Mouse (Mus musculus) forebrain, embryonic 16.5 days (tissue): ENCODE measurements around the gene Gzmm. TPM values are rescaled to one million over a fixed set of nuclear protein-coding genes. Genes with fewer than 3 reads are reported as not detected.
A peak's percentile ranks its signal among the peaks of the same experiment; 100 is the strongest.

ENCODE experiments used
- ATAC-seq: fragments of 200-750 bp; cut with Nextera tagmentation; 2 replicates; pipeline ENCODE4 v1.8.0; 2017; ENCODE audit warnings: mild to moderate bottlenecking, moderate library complexity
- H3K27ac ChIP-seq: fragments of 300-500 bp; sonication (generic); 2 replicates; pipeline ENCODE4 v1.5.1; 2014; ENCODE audit warnings: low read length, control low read depth
- H3K27me3 ChIP-seq: fragments of 300-500 bp; sonication (generic); replicated peaks from 2 replicates; pipeline ENCODE4 v1.6.1; 2014; ENCODE audit warnings: low read length; ENCODE audit not compliant: control insufficient read depth, insufficient read depth
- H3K36me3 ChIP-seq: fragments of 300-500 bp; sonication (generic); 2 replicates; pipeline ENCODE4 v1.6.1; 2014; ENCODE audit not compliant: control insufficient read depth, insufficient read depth
- H3K4me1 ChIP-seq: fragments of 300-500 bp; sonication (generic); replicated peaks from 2 replicates; pipeline ENCODE4 v1.6.1; 2014; ENCODE audit warnings: low read length; ENCODE audit not compliant: control insufficient read depth, insufficient read depth
- H3K4me2 ChIP-seq: fragments of 300-500 bp; sonication (generic); 2 replicates; pipeline ENCODE4 v1.6.1; 2014; ENCODE audit warnings: mild to moderate bottlenecking, low read length, control low read depth
- H3K4me3 ChIP-seq: fragments of 300-500 bp; sonication (generic); replicated peaks from 2 replicates; pipeline ENCODE4 v1.5.1; 2014; ENCODE audit warnings: mild to moderate bottlenecking, low read length, control low read depth
- H3K9ac ChIP-seq: fragments of 300-500 bp; sonication (generic); replicated peaks from 2 replicates; pipeline ENCODE4 v1.6.1; 2014; ENCODE audit warnings: low read depth, low read length, control low read depth
- H3K9me3 ChIP-seq: fragments of 300-500 bp; sonication (generic); 2 replicates; pipeline ENCODE4 v1.6.1; 2016; ENCODE audit warnings: low read length; ENCODE audit not compliant: control insufficient read depth
- WGBS: fragments of 180-500 bp; shearing (Covaris S2); extraction: QIAGEN DNeasy Blood & Tissue Kit; methylation state at CpG from one replicate; pipeline ENCODE4 v1.1.7; 2014; 5-methylcytosine and 5-hydroxymethylcytosine counted together
- polyA plus RNA-seq: library from polyadenylated mRNA; unstranded; fragments of >200 nt; fragmentation: Nextera tagmentation; extraction: Ambion mirVana; gene quantifications from 2 replicates; pipeline ENCODE4 v1.2.1, GENCODE M21; 2015

The Gzmm gene
- polyA plus RNA-seq = 1.7 and 1.8 TPM in 2 replicates

DNA sequence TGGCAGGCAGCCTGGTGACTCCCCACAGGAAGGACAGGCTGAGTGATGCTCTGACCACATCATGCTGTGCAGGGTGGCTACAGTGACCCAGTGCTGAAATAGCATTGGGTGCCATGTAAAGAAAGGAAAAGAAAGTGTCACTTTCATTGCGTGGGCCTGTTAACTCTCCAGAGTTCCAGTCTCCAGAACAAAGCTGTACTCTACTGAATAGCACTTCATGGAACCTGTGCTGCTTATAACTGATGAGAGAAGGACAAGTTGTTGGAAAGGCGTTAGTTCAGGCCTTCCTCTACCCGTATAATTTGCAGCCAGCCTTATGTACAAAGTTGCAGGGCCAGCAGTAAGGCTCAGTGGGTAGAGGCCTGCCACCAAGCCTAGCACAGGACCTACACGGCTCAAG, at the start of gene Gzmm:
TSS of gene Gzmm (plus strand) at position 301 of the 400 bp plus-strand sequence.
- H3K4me3 ChIP-seq = no peak within 1 kb of the TSS
- WGBS = 80% methylated on average over 4 of the region's 4 CpGs
- no peaks in the 10 kb centered on the region for H3K27me3 ChIP-seq
- peaks cover 21% of the 10 kb centered on the region for H3K36me3 ChIP-seq
- H3K9me3 ChIP-seq = no peaks in the 10 kb centered on the region
- no peak within 1 kb of the TSS for H3K27ac ChIP-seq
- peaks cover 2% of the 10 kb centered on the region for H3K4me1 ChIP-seq
- ATAC-seq = no peak
- H3K4me2 ChIP-seq = no peak within 1 kb of the TSS
- no peak within 1 kb of the TSS for H3K9ac ChIP-seq

GRCm38 (mm10) chr10:79645711-79646110, 43.1 kb upstream of the Gzmm start, which contains the start of gene Odf3l2:
Gene Odf3l2 (minus strand): TSS chr10:79645738.
- Histone ChIP-seq H3K4me1 (no peaks in the 10 kb centered on the region), H3K4me3 (no peak within 1 kb of the TSS), H3K27ac (no peak within 1 kb of the TSS), H3K4me2 (no peak within 1 kb of the TSS), H3K27me3 (no peaks in the 10 kb centered on the region), H3K9ac (no peak within 1 kb of the TSS), H3K9me3 (no peaks in the 10 kb centered on the region), H3K36me3 (no peaks in the 10 kb centered on the region)
- no peak for ATAC-seq
- WGBS = 79% methylated on average over 8 of the region's 8 CpGs

DNA sequence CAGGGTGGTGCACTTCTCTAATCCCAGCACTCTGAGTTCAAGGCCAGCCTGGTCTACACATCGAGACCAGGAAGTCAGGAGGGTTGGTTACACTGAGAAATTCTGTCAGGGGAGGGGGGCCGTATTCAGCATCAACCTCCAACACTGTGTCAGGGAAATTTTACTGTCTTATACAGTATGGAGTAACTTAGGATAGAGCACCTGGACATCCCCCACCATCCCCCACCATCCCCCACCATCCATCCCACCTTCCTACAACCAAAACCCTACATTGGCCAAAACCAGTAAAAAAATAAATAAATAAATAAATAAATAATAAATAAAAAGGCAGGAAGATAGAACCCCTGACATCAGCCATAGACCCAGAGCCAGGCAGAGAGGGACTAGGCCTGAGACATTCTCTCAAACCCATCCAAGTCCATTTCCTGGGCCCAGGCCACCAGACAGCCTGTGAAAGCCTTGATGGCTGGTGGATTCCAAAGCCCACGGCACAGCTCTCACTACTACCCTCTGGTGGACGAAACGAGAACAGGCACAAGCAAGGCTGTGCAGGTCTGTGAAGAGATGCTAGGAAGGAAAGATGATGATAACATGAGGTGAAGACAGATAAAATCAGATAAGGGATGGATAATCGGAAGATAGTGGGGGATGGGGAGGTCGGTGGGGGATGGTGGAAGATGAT, 39.6 kb upstream of the Gzmm start:
- H3K9ac ChIP-seq = no peak overlapping the region
- H3K4me3 ChIP-seq = no peak overlapping the region
- no peak overlapping the region for H3K4me2 ChIP-seq
- no peak overlapping the region for H3K27ac ChIP-seq
- ATAC-seq = peak; percentile 78
- H3K27me3 ChIP-seq = no peaks in the 10 kb centered on the region; the same call in 1 of the 2 replicates
- no peaks in the 10 kb centered on the region for H3K4me1 ChIP-seq
- no peaks in the 10 kb centered on the region for H3K36me3 ChIP-seq
- H3K9me3 ChIP-seq = no peaks in the 10 kb centered on the region
- 30% methylated on average over 7 of the region's 7 CpGs for WGBS

GRCm38 (mm10) chr10:79652789-79653188, 36.0 kb upstream of the Gzmm start:
- Histone ChIP-seq H3K36me3 (no peaks in the 10 kb centered on the region), H3K9ac (no peak overlapping the region), H3K4me2 (no peak overlapping the region), H3K4me3 (no peak overlapping the region), H3K9me3 (no peaks in the 10 kb centered on the region), H3K4me1 (peaks cover 6% of the 10 kb centered on the region; the same call in 1 of the 2 replicates), H3K27ac (no peak overlapping the region), H3K27me3 (no peaks in the 10 kb centered on the region; the same call in 1 of the 2 replicates)
- 79% methylated on average over 7 of the region's 7 CpGs for WGBS
- ATAC-seq = no peak

GRCm38 (mm10) chr10:79654946-79655395, 33.8 kb upstream of the Gzmm start:
- 18% methylated on average over 1 of the region's 1 CpGs for WGBS

GRCm38 (mm10) chr10:79658829-79659228, 30.0 kb upstream of the Gzmm start:
- Histone ChIP-seq H3K9me3 (no peaks in the 10 kb centered on the region), H3K27me3 (no peaks in the 10 kb centered on the region), H3K4me3 (no peak overlapping the region), H3K4me1 (peaks cover 6% of the 10 kb centered on the region; the same call in 1 of the 2 replicates), H3K9ac (no peak overlapping the region), H3K4me2 (no peak overlapping the region), H3K36me3 (no peaks in the 10 kb centered on the region), H3K27ac (no peak overlapping the region)
- ATAC-seq = no peak
- 10% methylated on average over 4 of the region's 4 CpGs for WGBS

More at GRCm38 (mm10) chr10:79654946-79655395, 33.8 kb upstream of the Gzmm start:
- Histone ChIP-seq H3K4me2 (no peak overlapping the region), H3K27me3 (no peaks in the 10 kb centered on the region; the same call in 1 of the 2 replicates), H3K36me3 (no peaks in the 10 kb centered on the region), H3K4me3 (no peak overlapping the region), H3K9ac (no peak overlapping the region), H3K4me1 (peaks cover 6% of the 10 kb centered on the region; the same call in 1 of the 2 replicates), H3K9me3 (no peaks in the 10 kb centered on the region), H3K27ac (peak overlapping the region; percentile 66)
- peak; percentile 88 for ATAC-seq

DNA sequence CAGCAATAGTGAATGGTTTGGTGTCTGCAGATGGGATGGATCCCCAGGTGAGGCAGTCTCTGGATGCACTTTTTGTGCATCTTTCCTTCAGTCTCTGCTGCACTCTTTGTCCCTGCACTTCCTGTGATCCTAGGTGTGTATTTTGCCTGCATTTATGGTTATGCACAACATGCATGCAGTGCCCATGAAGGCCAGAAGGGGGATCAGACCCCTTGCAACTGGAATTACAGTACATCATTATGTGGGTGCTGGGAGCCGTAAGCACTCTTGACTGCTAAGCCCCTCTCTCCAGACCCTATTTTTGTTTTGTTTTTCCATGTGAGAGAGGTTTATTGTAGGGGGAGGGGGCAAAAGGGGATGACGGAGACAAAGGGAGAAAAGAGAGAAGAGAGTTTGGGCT, 28.5 kb upstream of the Gzmm start:
- no peak overlapping the region for H3K4me2 ChIP-seq
- no peaks in the 10 kb centered on the region for H3K36me3 ChIP-seq
- no peaks in the 10 kb centered on the region for H3K27me3 ChIP-seq
- no peak for ATAC-seq
- H3K9ac ChIP-seq = no peak overlapping the region
- no peak overlapping the region for H3K27ac ChIP-seq
- no peak overlapping the region for H3K4me3 ChIP-seq
- WGBS = 80% methylated on average over 2 of the region's 2 CpGs
- H3K9me3 ChIP-seq = no peaks in the 10 kb centered on the region
- peaks cover 2% of the 10 kb centered on the region; the same call in 1 of the 2 replicates for H3K4me1 ChIP-seq

DNA sequence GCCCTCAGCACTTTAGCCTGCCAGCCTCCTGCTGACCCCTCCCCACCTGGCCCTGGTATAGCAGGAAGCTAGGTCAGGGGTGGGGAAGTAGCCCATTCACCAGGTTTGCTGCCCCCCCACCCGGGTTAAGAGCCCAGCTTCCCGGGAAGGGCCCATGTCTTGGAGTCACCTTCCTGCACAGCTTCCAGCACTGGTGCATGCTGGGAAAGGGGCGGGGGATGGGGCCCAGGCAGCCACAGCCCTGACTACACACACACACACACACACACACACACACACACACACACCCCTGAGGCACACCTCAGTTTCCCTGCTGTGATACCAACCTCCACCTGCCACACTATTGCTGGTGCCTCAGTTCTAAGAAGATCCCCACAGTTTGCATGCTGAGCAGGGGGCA, 27.0 kb upstream of the Gzmm start:
- H3K4me2 ChIP-seq = no peak overlapping the region
- H3K4me3 ChIP-seq = no peak overlapping the region
- no peak overlapping the region for H3K9ac ChIP-seq
- no peaks in the 10 kb centered on the region for H3K36me3 ChIP-seq
- no peaks in the 10 kb centered on the region for H3K4me1 ChIP-seq
- no peak overlapping the region for H3K27ac ChIP-seq
- no peak for ATAC-seq
- H3K27me3 ChIP-seq = no peaks in the 10 kb centered on the region
- no peaks in the 10 kb centered on the region for H3K9me3 ChIP-seq
- WGBS = 42% methylated on average over 3 of the region's 3 CpGs

DNA sequence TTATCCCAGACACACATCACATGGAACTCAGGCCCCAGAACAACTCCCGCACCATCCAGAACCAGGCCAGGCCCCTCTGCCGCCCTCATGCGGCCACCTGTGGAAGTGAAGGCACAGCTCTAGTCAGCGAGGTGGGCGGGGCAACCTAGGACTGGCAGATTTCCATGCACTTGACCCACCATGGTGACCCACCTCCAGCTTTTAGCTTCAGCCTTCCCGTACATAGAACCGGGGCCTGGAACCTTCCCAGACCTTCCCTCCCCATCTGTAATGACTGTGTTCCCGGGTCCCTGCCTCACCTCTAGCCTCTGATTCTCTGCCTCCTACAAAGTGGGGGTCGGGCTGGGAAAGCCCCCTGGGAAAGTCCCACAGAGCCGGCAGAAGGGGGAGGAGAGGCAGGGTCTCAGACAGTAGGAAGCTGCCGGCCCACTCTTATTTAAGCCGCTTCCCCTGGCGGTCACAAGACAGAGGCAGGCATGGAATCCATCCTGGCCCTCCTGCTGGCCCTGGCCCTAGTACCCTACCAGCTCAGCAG, 24.6 kb upstream of the Gzmm start, which contains the start of gene Madcam1:
TSS of gene Madcam1 (plus strand) at position 429 of the 535 bp plus-strand sequence.
- H3K9ac ChIP-seq = no peak within 1 kb of the TSS
- no peak within 1 kb of the TSS for H3K27ac ChIP-seq
- H3K36me3 ChIP-seq = no peaks in the 10 kb centered on the region
- no peak within 1 kb of the TSS for H3K4me2 ChIP-seq
- H3K9me3 ChIP-seq = no peaks in the 10 kb centered on the region
- 12% methylated on average over 13 of the region's 13 CpGs for WGBS
- no peak within 1 kb of the TSS for H3K4me3 ChIP-seq
- no peaks in the 10 kb centered on the region for H3K27me3 ChIP-seq
- no peak for ATAC-seq
- peaks cover 7% of the 10 kb centered on the region for H3K4me1 ChIP-seq
